Mouse (Mus musculus): Measurements from ENCODE around the gene Ywhag.

The Ywhag gene

GRCm38 (mm10) chr5:135952830-135953229 is 18.4 kb upstream of the Ywhag start:
- in situ Hi-C loops (cut with MboI, MseI) = no loop called here

GRCm38 (mm10) chr5:135951660-135952059 is 17.2 kb upstream of the Ywhag start:
- in situ Hi-C loops (cut with MboI, MseI) = no loop called here

DNA sequence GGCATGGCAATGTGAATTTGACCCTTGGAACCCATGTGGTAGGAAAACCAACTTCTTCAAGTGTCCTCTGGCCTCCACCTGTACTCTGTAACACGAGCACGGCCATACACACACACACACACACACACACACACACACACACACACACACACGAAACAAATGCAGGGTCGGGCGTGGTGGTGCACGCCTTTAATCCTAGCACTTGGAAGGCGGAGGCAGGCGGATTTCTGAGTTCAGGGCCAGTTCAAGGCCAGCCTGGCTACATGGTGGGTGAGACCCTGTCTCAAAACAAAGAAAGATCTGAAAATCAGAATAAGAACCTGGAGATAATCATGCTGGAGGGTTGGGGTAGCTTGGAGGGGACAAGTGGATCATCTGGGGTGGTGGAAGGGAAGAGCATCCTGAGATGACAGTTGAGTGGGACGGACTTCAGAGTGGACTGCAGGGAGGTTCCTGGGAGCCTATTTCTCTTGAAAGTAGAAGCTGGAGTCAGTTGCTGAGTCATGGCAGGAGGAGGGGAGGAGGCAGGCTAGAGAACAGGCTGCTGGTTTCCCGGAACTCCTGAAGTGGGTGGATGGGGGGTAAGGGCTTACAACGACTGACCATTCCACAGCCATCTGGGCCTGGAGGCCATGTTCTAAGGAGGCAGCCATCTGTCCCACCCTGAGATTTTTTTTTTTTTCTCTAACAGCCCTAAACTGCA is 16.4 kb upstream of the Ywhag start:
- in situ Hi-C loops (cut with MboI, MseI) = no loop called here

- in situ Hi-C loops (cut with MboI, MseI) = no loop called here
These were observed 12.2 kb upstream of the Ywhag start for GRCm38 (mm10) chr5:135946621-135947020.

DNA sequence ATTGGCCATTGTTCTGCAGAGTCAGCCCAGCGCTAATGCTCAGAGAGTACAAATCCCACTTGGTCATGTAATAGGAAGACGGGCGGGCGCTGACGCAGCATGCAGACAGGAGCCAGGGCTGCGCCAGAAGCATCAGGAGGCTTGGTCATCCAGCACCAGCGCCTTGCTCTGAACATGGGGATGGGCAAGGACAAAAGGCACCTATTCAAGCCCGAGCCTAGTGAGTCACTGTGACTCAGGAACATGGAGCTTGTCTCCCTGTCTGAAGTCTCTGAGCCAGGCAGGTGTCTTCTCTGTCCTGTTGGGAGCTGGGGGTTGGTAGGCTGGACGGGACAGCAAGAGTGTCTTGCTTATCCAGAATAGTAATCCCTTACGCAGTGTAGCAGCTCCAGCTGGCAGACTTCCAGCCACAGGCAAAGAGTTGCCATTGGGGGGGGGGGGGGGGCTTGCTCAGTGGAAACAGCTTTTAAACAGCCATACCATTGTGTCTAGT is 11.5 kb upstream of the Ywhag start:
- in situ Hi-C loops (cut with MboI, MseI) = no loop called here

DNA sequence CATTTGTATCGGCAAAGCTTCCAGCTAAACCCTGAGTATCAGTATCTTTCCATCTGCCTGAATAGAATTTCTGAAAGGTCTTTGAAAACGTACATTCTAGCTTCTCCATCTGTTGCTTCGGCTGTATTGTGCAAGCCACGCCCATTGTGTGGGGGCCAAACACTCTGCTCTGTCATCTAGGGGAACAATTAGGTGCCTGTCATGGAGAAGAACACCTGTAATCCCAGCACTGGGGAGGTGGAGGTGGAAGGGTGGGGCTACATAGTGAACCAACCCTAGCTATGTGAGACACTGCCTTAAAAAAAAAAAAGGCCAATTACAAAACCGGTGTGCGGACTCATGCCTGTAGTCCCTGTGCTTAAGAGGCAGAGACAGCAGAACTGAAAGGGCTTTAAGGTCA is 8.3 kb upstream of the Ywhag start:
- in situ Hi-C loops (cut with MboI, MseI) = no loop called here

DNA sequence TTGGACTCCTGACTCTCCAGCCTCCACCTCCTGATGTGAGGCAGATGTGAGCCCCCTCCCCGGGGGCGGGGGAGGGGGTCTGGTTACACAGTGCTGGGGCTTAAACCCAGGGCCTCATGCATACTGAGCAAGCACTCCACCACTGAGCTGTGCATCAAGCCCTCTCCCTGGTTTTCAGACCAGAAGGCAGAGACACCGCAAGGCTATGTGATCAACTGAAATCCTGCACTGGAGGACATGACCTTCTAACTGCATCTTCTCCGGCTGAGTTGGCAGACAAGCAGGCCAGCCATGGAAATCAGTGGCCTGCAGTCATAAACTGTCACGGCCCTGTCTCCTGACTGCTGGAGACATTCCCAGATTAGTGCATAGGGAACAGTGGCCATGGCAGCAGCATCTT is 6.2 kb upstream of the Ywhag start:
- in situ Hi-C loops (cut with MboI, MseI) = no loop called here

GRCm38 (mm10) chr5:135935641-135936190 is 1.3 kb upstream of the Ywhag start:
- in situ Hi-C loops (cut with MboI, MseI) = no loop called here

DNA sequence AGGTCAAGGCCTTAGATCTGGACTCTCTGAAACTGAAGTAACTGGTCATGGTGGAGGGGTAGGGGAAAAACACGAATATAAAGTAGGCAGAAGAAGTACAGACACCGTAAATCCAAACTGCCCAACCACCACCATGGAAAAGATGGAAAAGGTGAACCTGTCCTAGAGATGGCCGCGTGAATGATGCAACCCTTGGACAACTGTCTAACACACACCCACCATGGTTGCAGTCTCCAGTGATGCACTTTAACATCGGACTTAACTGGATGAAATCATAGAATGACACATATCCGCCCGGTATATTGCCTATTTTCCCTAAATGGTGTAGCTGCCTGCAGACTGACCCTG is 734 bp upstream of the Ywhag start:
- in situ Hi-C loops (cut with MboI, MseI) = no loop called here

GRCm38 (mm10) chr5:135933900-135934441 is 445 bp downstream of the Ywhag start:
- in situ Hi-C loops (cut with MboI, MseI) = no loop called here

DNA sequence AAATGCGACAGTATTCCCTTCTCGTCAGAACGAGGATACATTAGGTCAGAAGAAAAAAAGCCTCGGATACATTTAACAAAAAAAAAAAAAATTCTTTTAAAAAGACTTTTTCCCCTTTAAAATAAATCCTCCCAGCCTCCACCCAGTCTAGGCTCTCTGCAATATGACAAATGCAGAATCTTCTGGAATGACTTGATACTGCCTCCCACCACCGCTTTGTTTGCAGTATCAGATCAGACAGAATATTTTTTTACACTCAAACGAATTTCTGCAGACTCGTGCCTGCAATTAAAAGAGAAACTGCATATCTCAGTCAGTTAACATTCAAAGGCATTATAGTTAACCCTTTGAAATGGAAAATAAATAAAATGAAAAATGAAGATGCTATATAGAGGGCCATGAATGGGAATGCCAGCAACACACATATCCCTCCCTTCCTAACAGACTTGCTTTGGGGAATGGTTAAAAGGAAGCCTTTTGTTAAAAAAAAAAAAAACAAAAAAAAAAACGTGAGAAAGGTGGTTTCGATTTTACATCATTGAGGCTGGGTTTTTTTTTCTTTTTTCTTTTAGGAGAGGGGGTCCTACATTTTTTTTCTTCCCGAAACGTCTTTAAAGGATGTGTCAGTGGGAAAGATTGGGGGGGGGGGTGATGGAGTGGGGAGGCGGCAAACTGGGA is 1.1 kb downstream of the Ywhag start:
- in situ Hi-C loops (cut with MboI, MseI) = no loop called here

- in situ Hi-C loops (cut with MboI, MseI) = no loop called here
These were observed 2.1 kb downstream of the Ywhag start for GRCm38 (mm10) chr5:135932359-135932758.

- in situ Hi-C loops (cut with MboI, MseI) = no loop called here
These were observed 2.9 kb downstream of the Ywhag start for GRCm38 (mm10) chr5:135931526-135931925.

DNA sequence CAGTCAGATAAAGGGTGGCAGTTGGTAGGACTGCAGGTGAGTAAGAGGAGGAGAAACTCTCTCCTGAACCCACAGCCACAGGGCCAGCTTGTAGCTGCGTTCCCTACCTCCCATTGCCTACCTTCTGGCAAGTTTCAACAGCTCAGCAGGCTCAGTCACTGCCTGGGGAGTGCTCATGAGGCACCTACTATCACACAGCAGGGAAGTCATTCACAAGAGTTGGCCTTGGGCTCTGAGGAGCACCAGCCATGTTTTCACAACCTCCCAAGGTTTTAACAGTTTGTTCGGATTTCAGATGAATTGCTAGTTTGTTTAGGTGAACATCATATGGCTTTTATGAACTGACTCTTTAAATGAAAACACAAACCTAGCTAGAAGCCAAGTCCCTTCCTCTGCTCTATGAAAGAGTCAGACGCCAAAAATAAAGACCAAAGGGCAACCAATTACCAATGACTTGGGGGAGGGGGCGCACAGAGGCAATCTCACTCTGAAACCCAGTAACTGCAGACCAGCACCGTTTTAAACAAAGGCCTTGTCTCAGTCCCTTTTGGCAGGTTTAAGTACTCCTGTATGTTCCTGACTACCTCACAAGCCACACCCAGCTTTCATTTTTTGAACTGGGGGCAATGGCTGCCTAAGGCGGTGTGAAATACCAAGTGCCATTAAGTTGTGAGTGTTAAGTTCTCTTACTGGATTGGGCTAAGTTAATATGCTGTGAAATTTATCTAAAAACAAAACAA is 4.6 kb downstream of the Ywhag start:
- in situ Hi-C loops (cut with MboI, MseI) = no loop called here

DNA sequence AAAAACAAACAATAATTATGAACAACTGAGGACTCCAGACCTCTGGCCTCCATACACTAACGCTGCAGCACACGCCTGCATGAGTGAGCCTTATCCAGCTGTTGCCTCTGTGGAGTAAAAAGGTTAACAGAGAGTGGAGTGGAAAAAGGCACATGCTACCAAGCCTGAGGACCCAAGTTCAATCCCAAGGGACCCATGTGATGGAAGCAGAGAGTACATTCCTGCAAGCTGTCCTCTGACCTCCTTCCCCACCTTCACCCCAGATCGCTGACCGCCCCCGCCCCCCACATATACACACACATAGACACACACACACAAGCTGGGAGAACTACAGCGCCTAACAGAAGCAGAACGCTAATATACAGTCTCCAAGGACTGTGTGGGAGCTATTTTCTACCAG is 10.5 kb downstream of the Ywhag start:
- in situ Hi-C loops (cut with MboI, MseI) = no loop called here

DNA sequence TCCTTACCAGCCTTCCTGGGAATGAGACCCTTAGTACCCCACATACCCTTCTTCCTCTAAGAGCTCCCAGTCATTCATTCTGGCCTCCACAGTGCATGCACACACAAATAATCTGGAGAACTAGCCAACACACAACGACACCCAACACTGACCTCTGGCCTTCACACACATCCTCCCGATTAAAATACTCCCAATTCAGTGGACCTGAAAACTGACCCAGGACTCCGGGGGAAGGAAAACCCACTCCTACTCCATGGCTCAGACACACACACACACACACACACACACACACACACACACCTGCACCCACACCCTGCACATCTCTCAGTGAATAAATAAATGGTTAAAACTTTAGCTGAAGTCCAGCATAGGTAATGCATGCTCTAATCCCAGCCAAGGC is 14.5 kb downstream of the Ywhag start:
- in situ Hi-C loops (cut with MboI, MseI) = no loop called here

DNA sequence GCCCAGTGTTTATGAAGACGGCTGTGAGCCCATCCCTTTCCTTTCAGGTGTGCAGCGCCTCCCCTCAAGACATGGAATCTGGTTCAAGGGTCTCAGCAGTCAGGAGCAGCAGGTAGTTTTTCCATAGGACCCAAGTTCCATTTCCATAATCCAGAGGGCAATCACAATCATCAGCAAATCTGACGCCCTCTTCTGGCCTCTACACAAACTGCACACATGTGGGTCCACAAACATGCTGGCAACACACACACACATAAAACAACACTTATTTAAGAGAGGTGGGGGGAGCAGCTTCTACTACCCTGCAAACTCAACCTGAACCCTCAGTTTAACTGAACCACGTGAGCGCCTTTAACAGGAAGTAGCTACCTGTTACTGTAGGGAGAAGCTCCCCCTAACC is 15.8 kb downstream of the Ywhag start:
- in situ Hi-C loops (cut with MboI, MseI) = no loop called here

GRCm38 (mm10) chr5:135918059-135918437 is 16.4 kb downstream of the Ywhag start:
- in situ Hi-C loops (cut with MboI, MseI) = no loop called here

DNA sequence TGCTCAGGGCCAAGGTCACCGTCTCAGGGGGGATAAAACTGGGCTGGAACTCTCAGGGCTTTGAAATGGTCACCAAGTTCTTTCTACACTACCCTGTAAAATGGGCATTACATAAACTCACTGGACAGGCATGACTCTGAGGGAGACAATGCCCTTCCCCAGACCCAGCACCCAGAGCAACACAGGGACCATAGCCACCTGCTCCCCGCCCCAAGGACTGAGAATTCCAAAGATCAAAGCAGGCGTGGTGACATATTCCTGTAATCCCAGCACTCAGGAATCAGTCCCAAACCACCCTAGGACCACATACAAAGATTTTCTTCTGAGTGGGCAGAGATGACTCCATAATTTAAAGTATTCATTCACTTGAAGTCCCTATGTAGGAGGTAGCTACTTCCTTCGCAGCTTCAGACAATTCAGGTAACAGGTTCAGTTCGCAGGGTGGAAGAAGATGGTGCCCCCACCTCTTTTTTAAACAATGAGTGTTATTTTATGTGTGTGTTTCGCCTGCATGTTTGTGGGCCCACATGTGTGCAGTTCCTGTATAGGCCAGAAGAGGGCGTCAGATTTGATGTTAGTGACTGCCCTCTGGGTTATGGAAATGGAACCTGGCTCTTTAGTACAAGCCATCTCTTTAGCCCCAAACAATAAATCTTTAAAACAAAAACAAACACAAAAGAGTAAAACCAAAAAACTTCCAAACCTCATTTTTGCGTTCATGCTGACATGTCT is 16.9 kb downstream of the Ywhag start:
- in situ Hi-C loops (cut with MboI, MseI) = no loop called here

- in situ Hi-C loops (cut with MboI, MseI) = no loop called here
These were observed 17.8 kb downstream of the Ywhag start for GRCm38 (mm10) chr5:135916601-135917000.

GRCm38 (mm10) chr5:135916051-135916565 is 18.3 kb downstream of the Ywhag start:
- in situ Hi-C loops (cut with MboI, MseI) = no loop called here

Measured in regulatory T cell (primary cell).